Mouse (Mus musculus) macrophage (primary cell): ENCODE data around the gene Dcdc2b. TPM values are rescaled to one million over a fixed set of nuclear protein-coding genes. Genes with fewer than 3 reads are reported as not detected.

Experiments used
- H3K27ac ChIP-seq: fragments of 350-480 bp; formaldehyde crosslinking; 2 replicates; pipeline ENCODE4 v1.9.0; 2021
- H3K36me3 ChIP-seq: fragments of 350-480 bp; formaldehyde crosslinking; 2 replicates; pipeline ENCODE4 v1.9.0; 2021; ENCODE audit errors: inconsistent target
- H3K4me3 ChIP-seq: fragments of 350-480 bp; formaldehyde crosslinking; 2 replicates; pipeline ENCODE4 v1.9.0; 2021; ENCODE audit errors: inconsistent target
- H3K79me2 ChIP-seq: fragments of 350-480 bp; formaldehyde crosslinking; 2 replicates; pipeline ENCODE4 v1.9.0; 2021; ENCODE audit errors: inconsistent target
- WGBS: methylation state at CpG from one replicate; pipeline ENCODE4 v1.1.7; 2026; ENCODE audit warnings: inconsistent platforms; ENCODE audit not compliant: missing documents; 5-methylcytosine and 5-hydroxymethylcytosine counted together
- polyA plus RNA-seq: library from polyadenylated mRNA; stranded (reverse); fragments of 250-400 nt; gene quantifications from 3 replicates; pipeline ENCODE4 v1.2.4, GENCODE M21; 2018; ENCODE audit warnings: inconsistent platforms

The Dcdc2b gene
- polyA plus RNA-seq, 1 experiment from 2014 or later: 0.77 TPM

- no peak within 1 kb of the TSS for H3K27ac ChIP-seq
- no peaks in the 10 kb centered on the region for H3K79me2 ChIP-seq
- no peaks in the 10 kb centered on the region for H3K36me3 ChIP-seq
- 49% methylated on average over 5 of the region's 5 CpGs for WGBS
- no peak within 1 kb of the TSS for H3K4me3 ChIP-seq
Measured at GRCm38 (mm10) chr4:129578466-129578865, 35.6 kb downstream of the Dcdc2b start, which contains the start of gene Fam167b. Fam167b (minus strand) TSS chr4:129578549.

DNA sequence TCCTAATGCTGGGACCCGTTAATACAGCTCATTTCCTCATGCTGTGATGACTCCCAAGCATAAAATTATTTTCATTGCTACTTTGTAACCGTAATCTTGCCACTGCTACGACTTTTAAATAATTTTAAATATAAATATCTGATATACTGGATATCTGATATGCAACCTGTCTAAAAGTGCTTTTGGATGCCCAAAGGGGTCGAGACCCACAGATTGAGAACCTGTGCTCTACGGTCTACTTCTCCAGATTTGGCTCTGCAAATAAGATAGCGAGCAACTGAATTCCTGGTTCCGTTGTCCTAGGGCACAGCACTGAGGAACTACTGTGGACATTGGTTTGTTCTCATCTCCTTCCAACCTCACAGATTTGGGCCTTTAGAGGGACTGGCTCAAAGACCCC is 36.4 kb downstream of the Dcdc2b start:
- Histone ChIP-seq H3K36me3 (no peaks in the 10 kb centered on the region), H3K27ac (no peak overlapping the region), H3K79me2 (no peaks in the 10 kb centered on the region), H3K4me3 (no peak overlapping the region)
- 89% methylated on average over 7 of the region's 7 CpGs for WGBS

DNA sequence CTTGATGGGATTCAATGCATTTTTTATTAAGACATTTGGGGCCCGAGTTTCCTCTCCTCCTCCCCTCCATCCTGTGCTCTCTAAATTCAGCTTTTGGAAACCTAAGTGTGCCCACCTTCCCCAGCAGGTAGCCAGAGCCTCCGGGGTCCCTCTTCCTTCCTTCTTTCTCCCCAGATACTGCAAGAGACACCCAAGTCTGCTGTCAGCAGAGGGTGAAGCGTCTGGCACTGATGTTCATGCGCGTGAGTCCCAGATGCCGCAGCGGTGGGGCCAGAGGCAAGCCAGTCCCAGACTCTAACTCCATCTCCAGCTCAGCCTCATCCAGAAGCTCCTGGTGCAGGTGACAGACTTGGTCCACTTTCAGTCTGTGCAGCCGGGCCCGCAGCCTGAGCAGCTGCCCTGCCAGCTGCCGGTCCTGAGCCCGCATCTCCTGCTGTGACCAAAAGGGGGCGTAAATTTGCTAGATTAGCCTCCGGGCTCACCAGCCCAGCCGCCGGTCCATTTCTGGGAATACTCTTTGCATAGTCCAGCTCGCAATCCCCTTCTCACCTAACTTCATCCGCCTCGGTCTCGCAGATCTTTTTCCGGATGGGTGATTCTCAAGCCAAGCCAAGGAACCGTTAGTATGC is 37.1 kb downstream of the Dcdc2b start:
- H3K36me3 ChIP-seq: no peaks in the 10 kb centered on the region
- no peak overlapping the region for H3K27ac ChIP-seq
- 33% methylated on average over 21 of the region's 21 CpGs for WGBS
- no peaks in the 10 kb centered on the region for H3K79me2 ChIP-seq
- no peak overlapping the region for H3K4me3 ChIP-seq

GRCm38 (mm10) chr4:129575171-129575844 is 38.7 kb downstream of the Dcdc2b start:
- Histone ChIP-seq H3K4me3 (no peak overlapping the region), H3K36me3 (no peaks in the 10 kb centered on the region), H3K79me2 (no peaks in the 10 kb centered on the region), H3K27ac (no peak overlapping the region)
- WGBS: 10% methylated on average over 7 of the region's 8 CpGs

- H3K36me3 ChIP-seq: no peaks in the 10 kb centered on the region
- no peak within 1 kb of the TSS for H3K27ac ChIP-seq
- H3K79me2 ChIP-seq: no peaks in the 10 kb centered on the region
- no peak within 1 kb of the TSS for H3K4me3 ChIP-seq
- WGBS: 43% methylated on average over 8 of the region's 8 CpGs
Measured at GRCm38 (mm10) chr4:129573430-129573829, 40.6 kb downstream of the Dcdc2b start, which contains the start of gene Lck. Lck (minus strand) TSS chr4:129573641.

GRCm38 (mm10) chr4:129573093-129573370 is 41.0 kb downstream of the Dcdc2b start:
- no peak overlapping the region for H3K4me3 ChIP-seq
- H3K79me2 ChIP-seq: no peaks in the 10 kb centered on the region
- WGBS: 97% methylated on average over 4 of the region's 4 CpGs
- H3K27ac ChIP-seq: no peak overlapping the region
- H3K36me3 ChIP-seq: no peaks in the 10 kb centered on the region

- no peak overlapping the region for H3K4me3 ChIP-seq
- H3K36me3 ChIP-seq: no peaks in the 10 kb centered on the region
- WGBS: 91% methylated on average over 13 of the region's 13 CpGs
- H3K27ac ChIP-seq: no peak overlapping the region
- no peaks in the 10 kb centered on the region for H3K79me2 ChIP-seq
Measured at GRCm38 (mm10) chr4:129572236-129573092, 41.6 kb downstream of the Dcdc2b start.

DNA sequence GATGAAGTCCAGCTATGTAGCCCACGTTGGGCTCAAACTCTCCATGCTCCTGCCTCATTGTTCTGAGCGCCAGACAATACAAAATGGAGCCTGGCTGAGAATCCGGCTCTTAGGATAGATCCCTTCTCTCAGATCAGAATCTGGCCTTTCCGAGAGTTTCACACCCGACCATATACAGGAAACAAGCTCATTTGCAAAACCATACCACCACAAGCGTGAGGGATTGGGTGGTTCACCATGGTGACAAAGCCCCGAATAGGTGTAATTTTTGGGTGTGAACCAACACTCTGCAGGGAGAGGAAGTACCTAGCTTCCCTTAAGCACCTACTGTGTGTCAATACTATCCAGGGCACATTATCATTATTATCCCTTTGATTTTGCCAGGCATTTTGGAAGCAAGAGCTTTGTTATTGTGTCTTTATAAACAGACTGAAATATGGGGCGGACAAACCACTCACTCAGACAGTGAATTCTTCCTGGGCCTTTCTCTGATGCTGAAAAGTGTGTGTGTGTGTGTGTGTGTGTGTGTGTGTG is 42.4 kb downstream of the Dcdc2b start:
- H3K4me3 ChIP-seq: no peak overlapping the region
- no peaks in the 10 kb centered on the region for H3K79me2 ChIP-seq
- H3K27ac ChIP-seq: no peak overlapping the region
- no peaks in the 10 kb centered on the region for H3K36me3 ChIP-seq
- 68% methylated on average over 8 of the region's 8 CpGs for WGBS

DNA sequence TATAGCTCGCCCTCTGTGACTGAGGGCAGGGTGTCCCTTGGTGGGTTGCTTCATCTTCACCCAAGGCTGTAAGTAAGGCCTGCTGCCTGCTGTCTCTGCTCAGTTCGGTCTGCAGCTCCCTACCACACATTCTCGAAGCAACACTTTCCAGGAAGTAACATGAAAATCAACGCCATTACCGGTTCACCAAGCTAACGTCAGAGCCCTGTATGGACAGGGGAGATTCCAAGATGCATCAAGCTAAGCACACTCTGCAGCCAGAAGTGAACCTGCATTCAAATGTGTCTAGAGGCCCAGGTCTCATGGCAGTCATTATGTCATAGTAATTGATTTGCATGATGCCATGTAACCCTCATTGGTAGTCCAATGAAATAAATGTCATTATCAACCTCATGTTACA is 44.0 kb downstream of the Dcdc2b start:
- 95% methylated on average over 6 of the region's 6 CpGs for WGBS
- Histone ChIP-seq H3K36me3 (no peaks in the 10 kb centered on the region), H3K27ac (no peak overlapping the region), H3K4me3 (no peak overlapping the region), H3K79me2 (no peaks in the 10 kb centered on the region)

GRCm38 (mm10) chr4:129568366-129568765 is 45.7 kb downstream of the Dcdc2b start:
- H3K36me3 ChIP-seq: no peaks in the 10 kb centered on the region
- no peak overlapping the region for H3K27ac ChIP-seq
- H3K4me3 ChIP-seq: no peak overlapping the region
- 92% methylated on average over 7 of the region's 7 CpGs for WGBS
- no peaks in the 10 kb centered on the region for H3K79me2 ChIP-seq

GRCm38 (mm10) chr4:129565139-129565538 is 48.9 kb downstream of the Dcdc2b start:
- WGBS: 87% methylated on average over 6 of the region's 6 CpGs
- Histone ChIP-seq H3K36me3 (no peaks in the 10 kb centered on the region), H3K4me3 (no peak overlapping the region), H3K27ac (no peak overlapping the region), H3K79me2 (no peaks in the 10 kb centered on the region)

GRCm38 (mm10) chr4:129563718-129564117 is 50.3 kb downstream of the Dcdc2b start:
- WGBS: 98% methylated on average over 8 of the region's 8 CpGs
- H3K36me3 ChIP-seq: no peaks in the 10 kb centered on the region
- no peak overlapping the region for H3K4me3 ChIP-seq
- H3K79me2 ChIP-seq: no peaks in the 10 kb centered on the region
- H3K27ac ChIP-seq: no peak overlapping the region

DNA sequence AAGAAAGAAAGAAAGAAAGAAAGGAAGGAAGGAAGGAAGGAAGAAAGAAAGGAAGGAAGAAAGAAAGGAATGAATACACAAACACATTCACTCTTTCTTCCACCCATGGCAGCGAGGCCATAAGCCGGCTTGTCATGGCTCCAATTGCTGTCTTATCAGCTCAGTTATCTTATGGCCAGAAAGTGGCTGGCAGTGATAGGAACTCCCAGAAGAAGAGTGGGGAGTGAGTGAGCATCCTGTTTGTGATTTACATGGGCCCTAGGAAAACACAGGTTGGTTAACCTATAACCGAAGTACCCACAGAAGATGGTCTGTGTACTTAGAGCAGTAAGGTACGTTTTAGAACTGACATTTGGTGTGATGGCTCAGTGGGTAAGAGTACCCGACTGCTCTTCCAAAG is 52.9 kb downstream of the Dcdc2b start:
- H3K36me3 ChIP-seq: no peaks in the 10 kb centered on the region
- no peak overlapping the region for H3K4me3 ChIP-seq
- no peaks in the 10 kb centered on the region for H3K79me2 ChIP-seq
- 97% methylated on average over 5 of the region's 5 CpGs for WGBS
- H3K27ac ChIP-seq: no peak overlapping the region
